Mouse (Mus musculus) MEL (cell line): ENCODE data around the gene Foxn1. TPM values are rescaled to one million over a fixed set of nuclear protein-coding genes. Genes with fewer than 3 reads are reported as not detected.

ENCODE experiments used
- DNase-seq: peaks from one replicate; pipeline ENCODE4 v3.0.0; 2011; ENCODE audit warnings: low read depth, low spot score
- H3K27ac ChIP-seq: 2 replicates; pipeline ENCODE4 v1.5.1; 2012; ENCODE audit warnings: low read depth, mild to moderate bottlenecking, control low read depth, low read length, moderate library complexity; ENCODE audit not compliant: control insufficient read depth
- H3K27me3 ChIP-seq, 2 experiments: fragments of 150-350 bp in 1 of 2; sonication (generic) in 1 of 2; 2 replicates each; pipeline ENCODE4 v1.6.1; 2012; ENCODE audit warnings: low read length in 2 of 2, mild to moderate bottlenecking in 2 of 2, improper control_type of control experiment in 1 of 2, moderate library complexity in 1 of 2; ENCODE audit not compliant: insufficient read depth in 2 of 2, control insufficient read depth in 1 of 2
- H3K36me3 ChIP-seq, 2 experiments: 2 replicates each; pipeline ENCODE4 v1.6.1; 2012 to 2014; ENCODE audit warnings: low read length in 2 of 2, improper control_type of control experiment in 1 of 2, inconsistent platforms in 1 of 2, mild to moderate bottlenecking in 1 of 2; ENCODE audit not compliant: insufficient read depth in 2 of 2, control insufficient read depth in 1 of 2
- H3K4me1 ChIP-seq, 2 experiments: fragments of 150-350 bp in 1 of 2; sonication (generic) in 1 of 2; 2 replicates each; pipeline ENCODE4 v1.6.1; 2012; ENCODE audit warnings: low read length in 2 of 2, improper control_type of control experiment in 1 of 2, mild to moderate bottlenecking in 1 of 2; ENCODE audit not compliant: insufficient read depth in 2 of 2, control insufficient read depth in 1 of 2
- H3K4me3 ChIP-seq, 2 experiments: fragments of 150-350 bp in 1 of 2; sonication (generic) in 1 of 2; 2 replicates each; pipeline ENCODE4 v1.5.1; 2012; ENCODE audit warnings: low read depth in 2 of 2, low read length in 2 of 2, mild to moderate bottlenecking in 2 of 2, moderate library complexity in 2 of 2, control low read depth in 1 of 2, improper control_type of control experiment in 1 of 2; ENCODE audit not compliant: control insufficient read depth in 1 of 2, insufficient read depth in 1 of 2
- H3K79me2 ChIP-seq: 2 replicates; pipeline ENCODE4 v1.6.1; 2012; ENCODE audit warnings: mild to moderate bottlenecking, low read length, moderate library complexity; ENCODE audit not compliant: control insufficient read depth, poor library complexity, insufficient read depth
- H3K9ac ChIP-seq: 2 replicates; pipeline ENCODE4 v1.6.1; 2012; ENCODE audit warnings: low read depth, mild to moderate bottlenecking, control low read depth, low read length, moderate library complexity; ENCODE audit not compliant: control insufficient read depth, poor library complexity, severe bottlenecking
- H3K9me3 ChIP-seq: fragments of 150-350 bp; sonication (generic); replicated peaks from 2 replicates; pipeline ENCODE4 v1.6.1; 2012; ENCODE audit warnings: mild to moderate bottlenecking, low read length, improper control_type of control experiment, moderate library complexity; ENCODE audit not compliant: insufficient read depth
- EP300 ChIP-seq, 2 experiments: IDR thresholded peaks; 2 replicates each; pipeline ENCODE4 v1.6.1; 2011; ENCODE audit warnings: improper control_type of control experiment in 2 of 2, low read length in 2 of 2, low read depth in 1 of 2, mild to moderate bottlenecking in 1 of 2
- GABPA ChIP-seq: IDR thresholded peaks from 2 replicates; pipeline ENCODE4 v1.6.1; 2012; ENCODE audit warnings: low read depth, mild to moderate bottlenecking, inconsistent platforms, low read length, improper control_type of control experiment, moderate library complexity
- HCFC1 ChIP-seq: IDR thresholded peaks from 2 replicates; pipeline ENCODE4 v1.6.1; 2012; ENCODE audit warnings: low read depth, mild to moderate bottlenecking, inconsistent platforms, low read length, improper control_type of control experiment, moderate library complexity
- KAT2A ChIP-seq: conservative IDR thresholded peaks from 2 replicates; pipeline ENCODE4 v1.6.1; 2012; ENCODE audit warnings: low read depth, low read length, improper control_type of control experiment, inconsistent platforms
- MAX ChIP-seq: IDR thresholded peaks from 2 replicates; pipeline ENCODE4 v1.6.1; 2011; ENCODE audit warnings: low read length, improper control_type of control experiment
- MAZ ChIP-seq: IDR thresholded peaks from 2 replicates; pipeline ENCODE4 v1.6.1; 2012; ENCODE audit warnings: low read depth, mild to moderate bottlenecking, inconsistent platforms, low read length, improper control_type of control experiment
- MYC ChIP-seq: IDR thresholded peaks from 2 replicates; pipeline ENCODE4 v1.6.1; 2011; ENCODE audit warnings: low read depth, mild to moderate bottlenecking, low read length, improper control_type of control experiment, moderate library complexity
- USF1 ChIP-seq: IDR thresholded peaks from 2 replicates; pipeline ENCODE4 v1.6.1; 2014; ENCODE audit warnings: low read depth, mild to moderate bottlenecking, inconsistent platforms, low read length, improper control_type of control experiment, moderate library complexity
- polyA plus RNA-seq, 2 experiments: library from polyadenylated mRNA; stranded (reverse) in 1 of 2; unstranded in 1 of 2; fragments of >175 nt in 1 of 2; fragments of >200 nt in 1 of 2; gene quantifications; 2 replicates each; pipeline versions ENCODE4 v1.2.1 to v1.2.4; 2012; ENCODE audit warnings: low replicate concordance in 2 of 2, low read depth in 1 of 2; ENCODE audit not compliant: insufficient read length in 2 of 2, insufficient read depth in 1 of 2, missing spikeins in 1 of 2
- total RNA-seq: library from RNA; depleted of rRNA; stranded (reverse); fragments of 300-350 nt; gene quantifications from 2 replicates; pipeline ENCODE4 v1.2.3, GENCODE M21; 2012; rRNA removed

Foxn1 gene
- total and polyA plus RNA-seq, 3 experiments = not detected

GRCm38 (mm10) chr11:78313662-78314061 lies 72.7 kb downstream of the Foxn1 start:
- Histone ChIP-seq H3K27me3 (no peaks in the 10 kb centered on the region), H3K9me3 (no peaks in the 10 kb centered on the region), H3K79me2 (no peaks in the 10 kb centered on the region), H3K9ac (no peak overlapping the region), H3K4me1 (no peaks in the 10 kb centered on the region), H3K27ac (no peak overlapping the region), H3K36me3 (peaks cover 0 to 58% of the 10 kb centered on the region in 2 experiments; a peak in 2 of 4 replicates), H3K4me3 (no peak overlapping the region)
- TF ChIP-seq HCFC1 (no peak), GABPA (no peak)
- DNase-seq = no peak

- Histone ChIP-seq H3K4me3 (no peak overlapping the region), H3K4me1 (peaks cover 4 to 10% of the 10 kb centered on the region in 2 experiments; a peak in 2 of 4 replicates), H3K9ac (no peak overlapping the region), H3K36me3 (peaks cover 13 to 64% of the 10 kb centered on the region in 2 experiments), H3K27me3 (no peaks in the 10 kb centered on the region), H3K27ac (no peak overlapping the region), H3K79me2 (peaks cover 9% of the 10 kb centered on the region), H3K9me3 (no peaks in the 10 kb centered on the region)
- TF ChIP-seq MAX (no peak), EP300 (IDR thresholded peaks at IDR 0.05; ENCODE audit: low read depth in 1 of 2, low read length in 2 of 2) (no peak), KAT2A (no peak), MYC (no peak), MAZ (no peak), USF1 (no peak)
- DNase-seq = no peak
Observed at GRCm38 (mm10) chr11:78310861-78311511, 75.4 kb downstream of the Foxn1 start.

Other genes starting within 250 kb of the Foxn1 start
- 21.0 and 42.0 TPM in 2 replicates for gene Traf4, start 221.0 kb downstream of the Foxn1 start, total RNA-seq
- 10 to 100 TPM in 1 of 2 experiments, not detected in 1; 34.4 TPM for gene Traf4, start 221.0 kb downstream of the Foxn1 start, polyA plus RNA-seq
- gene Nek8, start 209.9 kb downstream of the Foxn1 start, total RNA-seq = 6.0 and 7.5 TPM in 2 replicates
- 10 to 100 TPM in 1 of 2 experiments, not detected in 1; 10.1 TPM for gene Nek8, start 209.9 kb downstream of the Foxn1 start, polyA plus RNA-seq
- 16.2 and 28.3 TPM in 2 replicates for gene Tlcd1, start 209.8 kb downstream of the Foxn1 start, total RNA-seq
- gene Tlcd1, start 209.8 kb downstream of the Foxn1 start, polyA plus RNA-seq = 10 to 100 TPM in 1 of 2 experiments, not detected in 1; 23.3 TPM
- gene Rpl23a, start 203.0 kb downstream of the Foxn1 start, total RNA-seq = 3,920 and 4,112 TPM in 2 replicates
- 1,000 to 10,000 TPM in 1 of 2 experiments, not detected in 1; 2,892 TPM for gene Rpl23a, start 203.0 kb downstream of the Foxn1 start, polyA plus RNA-seq
- 20.8 TPM in 2 replicates for gene Rab34, start 198.1 kb downstream of the Foxn1 start, total RNA-seq
- 10 to 100 TPM in 1 of 2 experiments, not detected in 1; 42.9 TPM for gene Rab34, start 198.1 kb downstream of the Foxn1 start, polyA plus RNA-seq
- 0.15 and 0.16 TPM in 2 replicates for gene Proca1, start 193.2 kb downstream of the Foxn1 start, total RNA-seq
- gene Proca1, start 193.2 kb downstream of the Foxn1 start, polyA plus RNA-seq = under 1 TPM in 1 of 2 experiments, not detected in 1; 0.54 TPM
- 75.5 and 81.4 TPM in 2 replicates for gene Sdf2, start 140.8 kb downstream of the Foxn1 start, total RNA-seq
- gene Sdf2, start 140.8 kb downstream of the Foxn1 start, polyA plus RNA-seq = 10 to 100 TPM in 1 of 2 experiments, not detected in 1; 68.1 TPM
- 39.6 and 40.3 TPM in 2 replicates for gene Supt6, start 140.6 kb downstream of the Foxn1 start, total RNA-seq
- gene Supt6, start 140.6 kb downstream of the Foxn1 start, polyA plus RNA-seq = 10 to 100 TPM; 59.8 to 93.2 TPM
- 80.5 and 85.9 TPM in 2 replicates for gene 2610507B11Rik, start 124.8 kb downstream of the Foxn1 start, total RNA-seq
- gene 2610507B11Rik, start 124.8 kb downstream of the Foxn1 start, polyA plus RNA-seq = 10 to 100 TPM; 75.8 to 77.6 TPM
- gene BC030499, start 95.7 kb downstream of the Foxn1 start, total RNA-seq = 0.73 and 1.6 TPM in 2 replicates
- 1 to 10 TPM in 1 of 2 experiments, not detected in 1; 1.1 TPM for gene BC030499, start 95.7 kb downstream of the Foxn1 start, polyA plus RNA-seq
- gene Spag5, start 85.0 kb downstream of the Foxn1 start, total RNA-seq = 40.1 and 50.9 TPM in 2 replicates
- 100 to 1,000 TPM in 1 of 2 experiments, 10 to 100 TPM in 1; 77.5 to 274 TPM for gene Spag5, start 85.0 kb downstream of the Foxn1 start, polyA plus RNA-seq
- gene Aldoc, start 63.6 kb downstream of the Foxn1 start, total RNA-seq = 3.0 and 4.0 TPM in 2 replicates
- gene Aldoc, start 63.6 kb downstream of the Foxn1 start, polyA plus RNA-seq = 1 to 10 TPM in 1 of 2 experiments, not detected in 1; 8.1 TPM
- 27.6 and 28.5 TPM in 2 replicates for gene Pigs, start 58.1 kb downstream of the Foxn1 start, total RNA-seq
- 10 to 100 TPM; 51.2 to 97.1 TPM for gene Pigs, start 58.1 kb downstream of the Foxn1 start, polyA plus RNA-seq
- 61.7 and 63.0 TPM in 2 replicates for gene Unc119, start 43.1 kb downstream of the Foxn1 start, total RNA-seq
- gene Unc119, start 43.1 kb downstream of the Foxn1 start, polyA plus RNA-seq = 100 to 1,000 TPM in 1 of 2 experiments, not detected in 1; 140 TPM
- gene Slc13a2, start 35.7 kb upstream of the Foxn1 start, total RNA-seq = not detected in 2 replicates
- not detected for gene Slc13a2, start 35.7 kb upstream of the Foxn1 start, polyA plus RNA-seq
- gene Slc46a1, start 79.1 kb upstream of the Foxn1 start, total RNA-seq = 7.5 and 11.6 TPM in 2 replicates
- 1 to 10 TPM in 1 of 2 experiments, not detected in 1; 8.3 TPM for gene Slc46a1, start 79.1 kb upstream of the Foxn1 start, polyA plus RNA-seq
- gene Sarm1, start 111.2 kb upstream of the Foxn1 start, total RNA-seq = 0.73 and 1.1 TPM in 2 replicates
- 1 to 10 TPM in 1 of 2 experiments, not detected in 1; 4.3 TPM for gene Sarm1, start 111.2 kb upstream of the Foxn1 start, polyA plus RNA-seq
- gene Vtn, start 112.5 kb upstream of the Foxn1 start, total RNA-seq = not detected in 2 replicates
- under 1 TPM in 1 of 2 experiments, not detected in 1; 0.18 TPM for gene Vtn, start 112.5 kb upstream of the Foxn1 start, polyA plus RNA-seq
- 0.15 TPM in 1 of 2 replicates, not detected in the other for gene Sebox, start 116.9 kb upstream of the Foxn1 start, total RNA-seq
- under 1 TPM in 1 of 2 experiments, not detected in 1; 0.06 TPM for gene Sebox, start 116.9 kb upstream of the Foxn1 start, polyA plus RNA-seq
- 51.9 and 57.1 TPM in 2 replicates for gene Tmem199, start 125.6 kb upstream of the Foxn1 start, total RNA-seq
- gene Tmem199, start 125.6 kb upstream of the Foxn1 start, polyA plus RNA-seq = 10 to 100 TPM in 1 of 2 experiments, not detected in 1; 36.5 TPM
- gene Poldip2, start 125.6 kb upstream of the Foxn1 start, total RNA-seq = 157 and 182 TPM in 2 replicates
- 100 to 1,000 TPM; 166 to 260 TPM for gene Poldip2, start 125.6 kb upstream of the Foxn1 start, polyA plus RNA-seq
- 3.9 and 4.7 TPM in 2 replicates for gene Tnfaip1, start 149.8 kb upstream of the Foxn1 start, total RNA-seq
- gene Tnfaip1, start 149.8 kb upstream of the Foxn1 start, polyA plus RNA-seq = 1 to 10 TPM in 1 of 2 experiments, not detected in 1; 7.4 TPM
- gene Ift20, start 149.8 kb upstream of the Foxn1 start, total RNA-seq = 153 and 196 TPM in 2 replicates
- gene Ift20, start 149.8 kb upstream of the Foxn1 start, polyA plus RNA-seq = 100 to 1,000 TPM in 1 of 2 experiments, not detected in 1; 128 TPM
- gene Tmem97, start 164.2 kb upstream of the Foxn1 start, total RNA-seq = 204 and 207 TPM in 2 replicates
- gene Tmem97, start 164.2 kb upstream of the Foxn1 start, polyA plus RNA-seq = 100 to 1,000 TPM; 166 to 215 TPM